ENCODE assay signal across 8 mouse cellular contexts in the genomic region with DNA sequence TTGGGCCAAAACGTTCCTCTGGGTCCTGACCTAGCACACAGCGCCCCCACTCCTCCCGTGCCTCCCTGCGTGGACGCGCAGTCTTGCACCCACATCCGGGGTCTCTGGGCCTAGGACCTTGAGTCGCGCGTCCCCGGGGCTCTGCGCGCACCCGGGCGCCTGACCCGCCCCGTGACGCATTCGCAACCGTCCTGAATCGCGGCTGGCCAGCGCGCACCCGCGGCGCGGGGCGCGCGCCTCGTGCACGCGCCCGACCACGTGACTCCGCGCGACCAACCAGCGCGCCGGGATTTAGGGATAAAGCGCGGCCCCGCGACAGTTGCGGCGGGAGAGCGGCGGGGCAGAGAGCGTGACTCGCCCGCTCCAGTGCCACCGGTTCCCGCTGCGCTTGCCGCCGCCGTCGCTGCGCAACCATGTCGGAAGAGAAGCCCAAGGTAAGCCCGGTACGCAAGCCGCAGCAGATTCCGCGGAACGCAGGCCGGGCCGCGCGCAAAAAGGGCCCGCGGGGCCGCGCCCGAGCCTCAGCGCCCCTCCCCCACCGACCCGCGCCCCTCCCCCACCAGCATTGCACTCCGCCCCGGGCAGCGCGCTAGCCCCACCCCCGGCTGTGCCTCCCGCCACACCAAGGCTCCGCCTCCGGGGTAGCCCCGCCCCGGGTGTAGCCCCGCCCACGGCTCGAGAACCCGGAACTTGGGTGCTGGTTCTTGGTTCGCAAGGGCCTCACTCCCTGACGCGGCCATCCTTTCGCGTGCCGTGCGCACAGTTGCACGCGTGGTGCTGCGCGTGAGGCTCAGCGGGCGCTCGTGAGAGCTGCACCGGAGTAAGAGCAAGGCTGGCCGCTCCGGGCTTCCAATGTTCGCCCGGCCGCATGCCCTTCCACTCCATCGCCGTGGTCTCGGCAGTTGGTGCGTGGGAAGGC. TPM values are rescaled to one million over a fixed set of nuclear protein-coding genes. Genes with fewer than 3 reads are reported as not detected.
DNase-seq lines count a peak whose midpoint lies in the region; ATAC-seq lines count a peak whose summit lies in the region.

Sumo3 (plus strand) TSS at position 190 of the 919 bp plus-strand sequence.
Gm49325 (plus strand) TSS at position 290 of the 919 bp plus-strand sequence.

- DNase-seq in CD4-positive, CD25-positive, alpha-beta regulatory T cell, adult 2 months (ENCODE audit: low read depth, low spot score) = peak; percentile 98
- peak; percentile 91 for DNase-seq in c-Kit-negative CD71-positive TER-119-positive erythroid progenitor cells, embryonic 14.5 days (ENCODE audit: low read depth, low spot score)
- DNase-seq in fibroblast of lung, adult 2 months (ENCODE audit: low read depth) = peak; percentile 72
- DNase-seq in kidney, postnatal 14 days = peak; percentile 98
- peak; percentile 98 for DNase-seq in naive thymus-derived CD4-positive, alpha-beta T cell, adult 2 months (ENCODE audit: low read depth)
- peak; percentile 98 for DNase-seq in splenic B cell, adult 2 months (ENCODE audit: low read depth, low spot score)

- H3K9me3 ChIP-seq in heart, embryonic 14.5 days (ENCODE audit: control insufficient read depth, low read length) = peaks cover 3% of the 10 kb centered on the region; the same call in 1 of the 2 replicates
- H3K9me3 ChIP-seq in liver, embryonic 12.5 days (replicated peaks) = peaks cover 5% of the 10 kb centered on the region; the same call in 1 of the 2 replicates

- peak within 1 kb of the TSS; percentile 97 for H3K4me2 ChIP-seq in heart, embryonic 14.5 days (ENCODE audit: low read length)
- H3K4me2 ChIP-seq in liver, embryonic 12.5 days = peak within 1 kb of the TSS; percentile 95

- ATAC-seq in heart, embryonic 14.5 days (ENCODE audit: insufficient number of reproducible peaks, insufficient read depth, low FRiP score, low read depth) = peak; percentile 90
- ATAC-seq in liver, embryonic 12.5 days = peak; percentile 86

- H3K4me3 ChIP-seq in heart, embryonic 14.5 days (ENCODE audit: control insufficient read depth in 1 of 2, insufficient read depth in 1 of 2, low read depth in 1 of 2, low read length in 2 of 2) = peak within 1 kb of the TSS; percentile 81 to 96
- H3K4me3 ChIP-seq in liver, embryonic 12.5 days = peak within 1 kb of the TSS; percentile 76

- peaks cover 27% of the 10 kb centered on the region for H3K36me3 ChIP-seq in heart, embryonic 14.5 days (ENCODE audit: control insufficient read depth, insufficient read depth, low read length)
- H3K36me3 ChIP-seq in liver, embryonic 12.5 days = peaks cover 36% of the 10 kb centered on the region
- H3K36me3 ChIP-seq in splenic B cell, adult 2 months (ENCODE audit: control insufficient read depth, insufficient read depth, low read length, poor library complexity, severe bottlenecking) = no peaks in the 10 kb centered on the region

- H3K27me3 ChIP-seq in heart, embryonic 14.5 days (ENCODE audit: control insufficient read depth, insufficient read depth, low read length) = no peaks in the 10 kb centered on the region
- no peaks in the 10 kb centered on the region for H3K27me3 ChIP-seq in liver, embryonic 12.5 days (replicated peaks)
- no peaks in the 10 kb centered on the region for H3K27me3 ChIP-seq in splenic B cell, adult 2 months (ENCODE audit: control insufficient read depth, insufficient read depth, low read length, poor library complexity, severe bottlenecking)

- WGBS in heart, embryonic 14.5 days = 2% methylated on average over 104 of the region's 119 CpGs
- WGBS in liver, embryonic 12.5 days (ENCODE audit: insufficient replicate concordance) = 1% methylated on average over 89 of the region's 119 CpGs

- peak within 1 kb of the TSS; percentile 86 for H3K9ac ChIP-seq in heart, embryonic 14.5 days (ENCODE audit: low read length)
- H3K9ac ChIP-seq in liver, embryonic 12.5 days = peak within 1 kb of the TSS; percentile 87

- H3K4me1 ChIP-seq in heart, embryonic 14.5 days (ENCODE audit: control insufficient read depth in 2 of 2, insufficient read depth in 2 of 2, low read length in 2 of 2) = peaks cover 15 to 19% of the 10 kb centered on the region in 2 experiments
- H3K4me1 ChIP-seq in liver, embryonic 12.5 days = peaks cover 43% of the 10 kb centered on the region

- H3K27ac ChIP-seq in heart, embryonic 14.5 days (replicated peaks in 1 of 2; ENCODE audit: control insufficient read depth in 1 of 2, insufficient read depth in 1 of 2, low read depth in 2 of 2, low read length in 2 of 2) = peak within 1 kb of the TSS; percentile 96 to 97
- H3K27ac ChIP-seq in liver, embryonic 12.5 days = peak within 1 kb of the TSS; percentile 98

RNA-seq across cellular contexts. Expression of gene Sumo3, which starts in this region (rescaled TPM):
- polyA plus RNA-seq in heart, embryonic 14.5 days (2014; fragmentation: Nextera tagmentation; extraction: Ambion mirVana) = 144 and 156 TPM in 2 replicates
- 138 and 146 TPM in 2 replicates for polyA plus RNA-seq in liver, embryonic 12.5 days (2016; fragmentation: Nextera tagmentation; extraction: Ambion mirVana)

RNA-seq across cellular contexts. Expression of gene Gm49325, which starts in this region (rescaled TPM):
- polyA plus RNA-seq in heart, embryonic 14.5 days (2014; fragmentation: Nextera tagmentation; extraction: Ambion mirVana) = 2.9 TPM in 1 of 2 replicates, not detected in the other
- 5.1 TPM in 1 of 2 replicates, not detected in the other for polyA plus RNA-seq in liver, embryonic 12.5 days (2016; fragmentation: Nextera tagmentation; extraction: Ambion mirVana)

Comparison
In these comparisons a context has a peak if more than half of its experiments do, and no peak if none do; other contexts are left out.
1. Peak in every context shown above with its lines: DNase-seq, ATAC-seq, H3K4me3 ChIP-seq and H3K27ac ChIP-seq.